12 mouse cellular contexts compared by ENCODE assay signal in the genomic region with DNA sequence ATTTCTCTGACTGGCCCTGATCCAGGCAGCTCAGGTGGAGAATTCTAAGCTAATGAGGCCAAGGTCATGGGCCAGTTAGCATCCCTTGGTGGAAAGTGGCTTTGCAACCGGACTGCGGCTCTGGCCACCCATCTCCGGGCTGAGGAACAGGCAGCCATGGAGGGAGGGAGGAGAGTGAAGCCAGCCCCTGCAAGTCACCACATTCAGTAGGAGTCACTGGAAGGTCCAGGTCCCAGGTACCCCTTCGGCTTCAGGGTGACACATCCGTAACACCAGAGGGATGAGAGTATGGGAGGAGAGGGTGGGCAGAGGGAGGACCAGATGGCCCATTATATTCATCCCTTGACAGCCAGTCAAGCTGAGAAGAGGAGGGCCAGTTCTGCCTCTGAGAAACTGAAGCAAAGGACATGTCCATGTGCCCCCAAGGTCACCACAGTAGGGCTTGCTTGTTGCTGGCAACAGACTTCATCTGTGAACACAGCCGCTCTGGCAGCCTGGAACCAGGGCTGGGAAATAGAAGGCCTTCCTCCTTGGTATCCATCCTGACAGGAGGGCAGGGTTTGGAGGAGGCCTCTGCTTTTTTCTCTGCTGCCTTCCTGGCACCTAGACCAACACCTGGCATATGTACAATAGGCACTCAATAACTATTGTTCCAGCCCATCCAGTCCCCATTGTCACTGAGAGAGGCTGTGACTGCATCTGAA. TPM values are rescaled to one million over a fixed set of nuclear protein-coding genes. Genes with fewer than 3 reads are reported as not detected.
DNase-seq lines count a peak whose midpoint lies in the region; ATAC-seq lines count a peak whose summit lies in the region.
"Had no signal": no experiment of that assay in that cellular context is flagged by ENCODE, and none has a peak within 500 bp of the region (broad histone marks: within the 10 kb centered on the region; RNA-seq: fewer than 3 reads in every experiment).

No protein-coding gene starts in this region.

- H3K36me3 ChIP-seq in heart, embryonic 12.5 days: no peaks in the 10 kb centered on the region
- no peaks in the 10 kb centered on the region for H3K36me3 ChIP-seq in forebrain, embryonic 12.5 days (replicated peaks)
- H3K36me3 ChIP-seq in midbrain, embryonic 13.5 days: no peaks in the 10 kb centered on the region

- H3K27ac ChIP-seq in heart, embryonic 12.5 days (ENCODE audit: poor library complexity, severe bottlenecking): peak overlapping the region; percentile 79
- H3K27ac ChIP-seq in forebrain, embryonic 12.5 days: peak overlapping the region; percentile 69
- H3K27ac ChIP-seq in midbrain, embryonic 13.5 days: peak overlapping the region; percentile 67
- H3K27ac ChIP-seq: macrophage had no signal

- H3K9me3 ChIP-seq in heart, embryonic 12.5 days (replicated peaks): no peaks in the 10 kb centered on the region
- no peaks in the 10 kb centered on the region for H3K9me3 ChIP-seq in forebrain, embryonic 12.5 days
- no peaks in the 10 kb centered on the region for H3K9me3 ChIP-seq in midbrain, embryonic 13.5 days

- 73% methylated on average over 6 of the region's 6 CpGs for WGBS in heart, embryonic 12.5 days
- WGBS in forebrain, embryonic 12.5 days: 60% methylated on average over 6 of the region's 6 CpGs
- WGBS in midbrain, embryonic 13.5 days: 50% methylated on average over 6 of the region's 6 CpGs

- H3K4me1 ChIP-seq in heart, embryonic 12.5 days (replicated peaks): peaks cover 52% of the 10 kb centered on the region
- peaks cover 62% of the 10 kb centered on the region for H3K4me1 ChIP-seq in forebrain, embryonic 12.5 days
- peaks cover 59% of the 10 kb centered on the region for H3K4me1 ChIP-seq in midbrain, embryonic 13.5 days (replicated peaks)

- no peak for DNase-seq in heart, postnatal 36 days
- DNase-seq in brain, adult 2 months (ENCODE audit: low read depth, low spot score): peak; percentile 72
- no peak for DNase-seq in thymus, postnatal 25 days
- no peak for DNase-seq in adipocyte (ENCODE audit: low spot score)
- DNase-seq in liver: no peak
- DNase-seq: kidney, adult 18-20 months had no signal

- no peak overlapping the region for H3K9ac ChIP-seq in heart, embryonic 12.5 days
- H3K9ac ChIP-seq in forebrain, embryonic 12.5 days: no peak overlapping the region
- 0 out of 2 replicates have a peak overlapping the region, but pooled peaks have one; percentile 14 for H3K9ac ChIP-seq in midbrain, embryonic 13.5 days (replicated peaks)

- no peak overlapping the region for H3K4me2 ChIP-seq in heart, embryonic 12.5 days
- no peak overlapping the region for H3K4me2 ChIP-seq in forebrain, embryonic 12.5 days
- H3K4me2 ChIP-seq in midbrain, embryonic 13.5 days (replicated peaks): no peak overlapping the region

- no peak overlapping the region for H3K4me3 ChIP-seq in heart, embryonic 12.5 days
- no peak overlapping the region for H3K4me3 ChIP-seq in forebrain, embryonic 12.5 days (replicated peaks)
- H3K4me3 ChIP-seq in midbrain, embryonic 13.5 days (replicated peaks): no peak overlapping the region

- H3K27me3 ChIP-seq in heart, embryonic 12.5 days (replicated peaks): no peaks in the 10 kb centered on the region
- peaks cover 7% of the 10 kb centered on the region; the same call in 1 of the 2 replicates for H3K27me3 ChIP-seq in forebrain, embryonic 12.5 days
- H3K27me3 ChIP-seq in midbrain, embryonic 13.5 days: no peaks in the 10 kb centered on the region

- intact Hi-C loops in heart, postnatal 36 days (cut with DNase I): loop anchor here (5.0 kb wide), 2 partner anchors 208 to 383 kb away; no protein-coding TSS in a partner anchor

- no peak for ATAC-seq in heart, embryonic 12.5 days (ENCODE audit: insufficient number of reproducible peaks, low FRiP score)
- ATAC-seq in forebrain, embryonic 12.5 days (ENCODE audit: low FRiP score): no peak
- no peak for ATAC-seq in midbrain, embryonic 13.5 days

RNA-seq across cellular contexts. Expression of gene Apol7a, which starts 43.9 kb away (rescaled TPM):
- 0.19 TPM in 1 of 2 replicates, not detected in the other for polyA plus RNA-seq in heart, embryonic 12.5 days (2016; fragmentation: Nextera tagmentation; extraction: Ambion mirVana)
- under 1 TPM; 0.11 to 0.17 TPM for total RNA-seq in heart, postnatal 36 days (2021)
- not detected in 2 replicates for polyA plus RNA-seq in forebrain, embryonic 12.5 days (2016; fragmentation: Nextera tagmentation; extraction: Ambion mirVana)
- polyA plus RNA-seq in midbrain, embryonic 13.5 days (2015; fragmentation: Nextera tagmentation; extraction: Ambion mirVana): not detected in 2 replicates
- total RNA-seq: CH12.LX had no signal
- polyA plus RNA-seq: limb, embryonic 11.5 days; macrophage had no signal

RNA-seq across cellular contexts. Expression of gene Rbfox2, which starts 48.2 kb away (rescaled TPM):
- 87.6 and 97.4 TPM in 2 replicates for polyA plus RNA-seq in heart, embryonic 12.5 days (2016; fragmentation: Nextera tagmentation; extraction: Ambion mirVana)
- 100 to 1,000 TPM in 1 of 2 experiments, 10 to 100 TPM in 1; 91.7 to 107 TPM for total RNA-seq in heart, postnatal 36 days (2021)
- 119 and 123 TPM in 2 replicates for polyA plus RNA-seq in forebrain, embryonic 12.5 days (2016; fragmentation: Nextera tagmentation; extraction: Ambion mirVana)
- 154 and 163 TPM in 2 replicates for polyA plus RNA-seq in midbrain, embryonic 13.5 days (2015; fragmentation: Nextera tagmentation; extraction: Ambion mirVana)

RNA-seq across cellular contexts. Expression of gene Apol9a, which starts 55.9 kb away (rescaled TPM):
- 0.74 and 0.76 TPM in 2 replicates for polyA plus RNA-seq in heart, embryonic 12.5 days (2016; fragmentation: Nextera tagmentation; extraction: Ambion mirVana)
- total RNA-seq in heart, postnatal 36 days (2021): under 1 TPM in 1 of 2 experiments, not detected in 1; 0.27 TPM
- not detected in 2 replicates for polyA plus RNA-seq in forebrain, embryonic 12.5 days (2016; fragmentation: Nextera tagmentation; extraction: Ambion mirVana)
- polyA plus RNA-seq in midbrain, embryonic 13.5 days (2015; fragmentation: Nextera tagmentation; extraction: Ambion mirVana): 0.04 TPM in 1 of 2 replicates, not detected in the other
- total RNA-seq: CH12.LX had no signal
- polyA plus RNA-seq: limb, embryonic 11.5 days had no signal
